Mouse (Mus musculus) midbrain, embryonic 11.5 days (tissue): ENCODE results near the gene Cfap157. TPM values are rescaled to one million over a fixed set of nuclear protein-coding genes. Genes with fewer than 3 reads are reported as not detected.
A peak's percentile ranks its signal among the peaks of the same experiment; 100 is the strongest.

Source experiments
- ATAC-seq: fragments of 200-750 bp; cut with Nextera tagmentation; 2 replicates; pipeline ENCODE4 v1.8.0; 2017; ENCODE audit warnings: moderate TSS enrichment, moderate library complexity; ENCODE audit not compliant: low FRiP score
- DNase-seq: peaks from one replicate; pipeline ENCODE4 v3.0.0; 2015; ENCODE audit warnings: low spot score; ENCODE audit errors: missing footprints
- H3K27ac ChIP-seq: fragments of 300-500 bp; sonication (generic); 2 replicates; pipeline ENCODE4 v1.5.1; 2014; ENCODE audit warnings: low read depth, low read length
- H3K27me3 ChIP-seq: fragments of 300-500 bp; sonication (generic); 2 replicates; pipeline ENCODE4 v1.6.1; 2014; ENCODE audit warnings: mild to moderate bottlenecking, low read length, moderate library complexity, mixed read lengths; ENCODE audit not compliant: control insufficient read depth, insufficient read depth
- H3K36me3 ChIP-seq: fragments of 300-500 bp; sonication (generic); 2 replicates; pipeline ENCODE4 v1.6.1; 2014; ENCODE audit warnings: mild to moderate bottlenecking, low read length, moderate library complexity, mixed read lengths; ENCODE audit not compliant: control insufficient read depth, insufficient read depth
- H3K4me1 ChIP-seq: fragments of 300-500 bp; sonication (generic); 2 replicates; pipeline ENCODE4 v1.6.1; 2014; ENCODE audit warnings: low read length; ENCODE audit not compliant: control insufficient read depth, insufficient read depth
- H3K4me2 ChIP-seq: fragments of 300-500 bp; sonication (generic); 2 replicates; pipeline ENCODE4 v1.6.1; 2014; ENCODE audit warnings: mild to moderate bottlenecking, moderate library complexity
- H3K4me3 ChIP-seq: fragments of 300-500 bp; sonication (generic); 2 replicates; pipeline ENCODE4 v1.5.1; 2014; ENCODE audit warnings: low read depth, low read length
- H3K9ac ChIP-seq: fragments of 300-500 bp; sonication (generic); 2 replicates; pipeline ENCODE4 v1.6.1; 2014; ENCODE audit warnings: low read length
- H3K9me3 ChIP-seq: fragments of 300-500 bp; sonication (generic); 2 replicates; pipeline ENCODE4 v1.6.1; 2016; ENCODE audit warnings: low read length; ENCODE audit not compliant: control insufficient read depth
- WGBS: fragments of 180-500 bp; shearing (Covaris S2); extraction: QIAGEN DNeasy Blood & Tissue Kit; methylation state at CpG from one replicate; pipeline ENCODE4 v1.1.7; 2014; 5-methylcytosine and 5-hydroxymethylcytosine counted together
- polyA plus RNA-seq: library from polyadenylated mRNA; unstranded; fragments of >200 nt; fragmentation: Nextera tagmentation; extraction: Ambion mirVana; gene quantifications from 2 replicates; pipeline ENCODE4 v1.2.1, GENCODE M21; 2014

The Cfap157 gene
- polyA plus RNA-seq, 1 experiment from 2014 or later, result 0.08 TPM

DNA sequence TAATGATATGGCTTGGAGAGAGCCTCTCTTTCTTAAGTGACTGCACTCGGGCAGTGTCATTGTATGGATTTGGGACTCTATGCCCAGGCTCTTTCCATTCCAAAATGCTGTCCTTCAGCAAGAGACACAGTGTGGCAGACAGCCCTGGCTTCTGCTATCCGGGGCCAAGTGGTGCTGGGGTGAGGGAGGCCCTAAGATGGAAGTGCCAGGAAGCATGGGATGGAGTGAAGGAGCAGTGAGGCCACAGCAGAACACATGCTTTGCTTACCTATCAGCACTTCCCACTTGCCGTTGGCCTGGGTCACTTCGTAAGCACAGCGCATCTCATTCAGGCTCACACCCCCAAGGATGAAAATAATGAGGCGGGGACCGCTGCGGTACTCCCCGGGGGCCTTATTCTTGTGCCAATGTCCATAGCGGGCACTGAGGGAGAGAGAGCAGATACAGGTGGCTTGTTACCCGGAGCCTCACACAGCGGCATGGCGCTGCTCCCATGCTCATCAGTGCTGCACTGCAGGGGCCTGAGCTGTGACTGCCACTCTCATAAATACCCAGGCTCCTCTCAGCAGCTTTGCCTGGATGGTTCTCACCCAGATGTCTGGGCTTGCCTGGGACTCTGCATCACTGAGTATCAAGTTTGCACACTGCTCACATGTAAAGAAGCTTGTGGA is 11.7 kb upstream of the Cfap157 start:
- Histone ChIP-seq H3K27ac (no peak overlapping the region), H3K9me3 (no peaks in the 10 kb centered on the region), H3K27me3 (no peaks in the 10 kb centered on the region), H3K4me2 (no peak overlapping the region), H3K36me3 (peaks cover 4% of the 10 kb centered on the region; the same call in 1 of the 2 replicates), H3K4me3 (no peak overlapping the region), H3K4me1 (no peaks in the 10 kb centered on the region), H3K9ac (no peak overlapping the region)
- DNase-seq (no peak), ATAC-seq (no peak)
- WGBS, result 89% methylated on average over 13 of the region's 13 CpGs

DNA sequence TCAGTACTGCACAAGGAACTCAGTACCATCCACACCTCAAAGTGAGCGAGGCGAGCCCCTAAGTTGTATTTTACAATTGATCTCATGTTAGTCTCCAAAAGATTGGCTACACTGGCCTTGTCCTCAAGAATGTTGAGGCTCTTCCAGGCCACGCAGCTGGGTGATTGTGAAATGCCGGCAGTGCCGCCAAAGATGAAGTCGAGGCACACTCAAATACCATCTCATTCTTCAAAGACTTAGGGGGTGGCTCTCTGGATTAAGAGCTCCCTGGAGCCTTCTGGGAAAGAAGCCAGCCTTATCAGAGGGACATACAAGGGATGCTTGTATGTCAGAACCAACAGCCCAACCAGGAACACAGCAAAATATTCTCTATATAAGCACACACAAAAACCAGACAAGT is 7.1 kb upstream of the Cfap157 start:
- H3K27me3 ChIP-seq, result no peaks in the 10 kb centered on the region
- WGBS, result 85% methylated on average over 6 of the region's 6 CpGs
- no peak overlapping the region for H3K4me3 ChIP-seq
- no peak overlapping the region for H3K9ac ChIP-seq
- H3K9me3 ChIP-seq, result no peaks in the 10 kb centered on the region
- ATAC-seq (no peak), DNase-seq (no peak)
- H3K4me2 ChIP-seq, result no peak overlapping the region
- H3K36me3 ChIP-seq, result no peaks in the 10 kb centered on the region; the same call in 1 of the 2 replicates
- H3K4me1 ChIP-seq, result no peaks in the 10 kb centered on the region
- H3K27ac ChIP-seq, result no peak overlapping the region

DNA sequence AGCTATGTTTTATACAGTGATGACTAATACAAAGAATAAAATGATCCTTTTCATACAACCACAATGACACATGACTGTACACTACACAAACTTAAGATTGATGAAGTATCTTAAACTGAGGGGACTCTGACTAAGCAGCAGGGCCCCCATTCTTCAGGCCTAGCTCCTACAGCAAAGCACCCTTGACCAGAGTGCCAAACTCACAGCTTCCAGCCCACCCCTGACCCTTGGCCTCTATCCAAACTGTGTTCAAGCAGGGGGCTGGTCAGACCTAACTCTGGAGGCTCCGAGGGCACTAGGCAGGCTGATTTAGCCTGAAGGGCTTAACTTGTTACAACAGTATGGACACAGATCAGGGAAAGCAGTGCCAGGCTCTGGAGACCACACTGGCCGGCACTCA is 4.4 kb upstream of the Cfap157 start:
- Histone ChIP-seq H3K27ac (no peak overlapping the region), H3K4me2 (no peak overlapping the region), H3K4me3 (no peak overlapping the region), H3K36me3 (no peaks in the 10 kb centered on the region), H3K9me3 (no peaks in the 10 kb centered on the region), H3K4me1 (no peaks in the 10 kb centered on the region), H3K9ac (no peak overlapping the region), H3K27me3 (no peaks in the 10 kb centered on the region)
- ATAC-seq, result no peak
- DNase-seq, result no peak
- 93% methylated on average over 2 of the region's 2 CpGs for WGBS

DNA sequence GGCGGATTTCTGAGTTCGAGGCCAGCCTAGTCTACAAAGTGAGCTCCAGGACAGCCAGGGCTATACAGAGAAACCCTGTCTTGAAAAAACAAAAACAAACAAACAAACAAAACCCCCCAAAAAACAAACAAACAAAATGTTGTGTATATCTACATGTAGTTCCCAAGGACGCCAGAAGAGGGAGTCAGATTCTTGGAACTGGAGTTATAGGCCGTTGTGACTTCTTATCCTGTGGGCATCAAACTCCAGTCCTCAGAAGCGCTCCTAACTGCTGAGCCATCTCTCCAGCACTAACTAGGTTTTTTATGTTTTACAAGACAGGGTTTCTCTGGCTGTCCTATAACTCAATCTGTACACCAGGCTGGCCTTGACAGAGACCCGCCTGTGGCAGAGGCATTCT is 2.9 kb upstream of the Cfap157 start:
- no peaks in the 10 kb centered on the region for H3K36me3 ChIP-seq
- H3K4me1 ChIP-seq, result no peaks in the 10 kb centered on the region
- no peak overlapping the region for H3K9ac ChIP-seq
- H3K27ac ChIP-seq, result no peak overlapping the region
- WGBS, result 65% methylated on average over 6 of the region's 6 CpGs
- no peak overlapping the region for H3K4me3 ChIP-seq
- DNase-seq, result no peak
- no peaks in the 10 kb centered on the region for H3K27me3 ChIP-seq
- no peaks in the 10 kb centered on the region for H3K9me3 ChIP-seq
- ATAC-seq, result no peak
- no peak overlapping the region for H3K4me2 ChIP-seq

DNA sequence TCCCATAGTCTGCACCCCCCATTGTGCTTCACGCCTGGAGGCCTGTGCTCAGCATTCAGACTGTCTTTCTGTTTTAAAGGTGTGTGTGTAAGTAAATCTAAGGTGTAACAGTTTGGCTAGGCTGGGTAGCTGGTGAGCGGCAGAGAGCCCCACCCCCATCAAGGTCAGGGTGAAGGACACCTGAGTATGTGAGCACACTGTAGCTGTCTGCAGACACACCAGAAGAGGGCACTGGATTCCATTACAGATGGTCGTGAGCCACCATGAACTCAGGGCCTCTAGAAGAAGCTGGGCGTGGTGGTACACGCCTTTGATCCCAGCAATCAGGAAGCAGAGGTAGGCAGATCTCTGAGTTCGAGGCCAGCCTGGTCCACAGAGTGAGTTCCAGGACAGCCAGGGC is 2.5 kb downstream of the Cfap157 start:
- H3K4me3 ChIP-seq, result no peak overlapping the region
- peaks cover 3% of the 10 kb centered on the region; the same call in 1 of the 2 replicates for H3K4me1 ChIP-seq
- no peak overlapping the region for H3K27ac ChIP-seq
- H3K9ac ChIP-seq, result no peak overlapping the region
- no peaks in the 10 kb centered on the region for H3K27me3 ChIP-seq
- DNase-seq (no peak), ATAC-seq (no peak)
- 74% methylated on average over 6 of the region's 6 CpGs for WGBS
- H3K9me3 ChIP-seq, result no peaks in the 10 kb centered on the region
- H3K36me3 ChIP-seq, result no peaks in the 10 kb centered on the region
- H3K4me2 ChIP-seq, result no peak overlapping the region

DNA sequence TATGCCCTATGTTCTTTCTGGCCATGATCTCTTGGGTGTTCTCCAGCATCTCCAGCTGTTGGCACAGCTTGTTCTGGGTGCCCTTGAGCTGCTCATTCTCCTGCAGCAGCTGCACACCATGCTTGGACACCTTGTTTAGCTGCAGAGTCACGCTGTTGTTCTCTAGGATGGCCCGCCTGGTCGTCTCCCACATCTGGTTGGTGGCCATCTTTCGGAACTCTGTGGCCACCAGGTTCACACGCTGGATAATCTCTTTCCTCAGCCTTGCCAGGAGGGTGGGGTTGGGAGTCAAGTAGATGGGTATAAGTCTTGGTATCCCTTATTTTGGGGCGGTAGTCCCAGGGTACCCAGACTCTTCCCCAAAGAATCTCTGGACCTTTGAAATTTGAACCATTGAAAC is 4.5 kb downstream of the Cfap157 start:
- no peaks in the 10 kb centered on the region for H3K36me3 ChIP-seq
- no peaks in the 10 kb centered on the region for H3K9me3 ChIP-seq
- ATAC-seq (no peak), DNase-seq (peak; percentile 56)
- no peak overlapping the region for H3K4me2 ChIP-seq
- no peak overlapping the region for H3K4me3 ChIP-seq
- H3K9ac ChIP-seq, result no peak overlapping the region
- peaks cover 12% of the 10 kb centered on the region; the same call in 1 of the 2 replicates for H3K4me1 ChIP-seq
- no peaks in the 10 kb centered on the region for H3K27me3 ChIP-seq
- WGBS, result 90% methylated on average over 6 of the region's 6 CpGs
- no peak overlapping the region for H3K27ac ChIP-seq

DNA sequence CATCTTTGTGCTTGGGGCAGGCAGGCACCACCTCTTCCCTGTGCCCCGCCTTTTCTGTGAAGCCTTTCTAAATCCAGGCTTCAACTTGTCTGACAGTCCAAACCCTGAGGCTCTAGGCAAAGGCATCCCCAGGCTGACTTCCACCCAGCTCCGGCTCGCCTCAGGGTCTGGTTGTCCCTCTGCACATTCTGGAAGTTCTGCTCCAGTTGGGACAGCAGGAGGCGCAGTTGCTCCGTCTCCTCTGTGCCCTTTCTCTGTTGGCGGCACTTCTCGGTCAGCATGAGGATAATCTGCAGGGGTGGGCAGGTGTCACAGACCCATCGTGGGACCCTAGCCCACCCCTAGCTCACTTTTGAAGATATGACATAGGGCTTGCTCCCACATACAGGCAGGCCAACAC is 5.1 kb downstream of the Cfap157 start:
- Histone ChIP-seq H3K4me1 (peaks cover 12% of the 10 kb centered on the region; the same call in 1 of the 2 replicates), H3K27ac (no peak overlapping the region), H3K27me3 (no peaks in the 10 kb centered on the region), H3K36me3 (no peaks in the 10 kb centered on the region), H3K9ac (no peak overlapping the region), H3K4me3 (no peak overlapping the region), H3K4me2 (no peak overlapping the region), H3K9me3 (no peaks in the 10 kb centered on the region)
- WGBS, result 9% methylated on average over 8 of the region's 8 CpGs
- ATAC-seq, result no peak
- DNase-seq, result peak; percentile 90

DNA sequence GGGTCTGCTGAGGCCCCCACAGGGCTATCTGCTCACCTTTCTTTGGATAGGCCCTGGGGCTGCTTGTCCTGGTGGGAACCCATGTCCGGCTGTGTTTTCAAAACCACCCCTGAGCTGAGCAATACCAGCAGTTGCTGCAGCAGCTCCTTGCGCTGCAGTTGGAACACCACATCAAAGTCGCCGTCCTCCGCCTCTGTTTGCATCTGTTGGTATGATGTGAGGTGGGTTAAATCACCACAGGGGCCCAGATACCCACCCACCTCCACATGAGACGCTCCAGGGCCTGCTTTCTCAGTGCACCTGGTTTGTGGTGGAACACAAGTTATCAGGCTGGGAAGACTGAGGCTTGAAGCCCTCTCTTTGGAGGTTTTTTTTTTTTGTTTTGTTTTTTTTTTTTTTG is 6.1 kb downstream of the Cfap157 start:
- Histone ChIP-seq H3K36me3 (no peaks in the 10 kb centered on the region), H3K4me2 (no peak overlapping the region)

DNA sequence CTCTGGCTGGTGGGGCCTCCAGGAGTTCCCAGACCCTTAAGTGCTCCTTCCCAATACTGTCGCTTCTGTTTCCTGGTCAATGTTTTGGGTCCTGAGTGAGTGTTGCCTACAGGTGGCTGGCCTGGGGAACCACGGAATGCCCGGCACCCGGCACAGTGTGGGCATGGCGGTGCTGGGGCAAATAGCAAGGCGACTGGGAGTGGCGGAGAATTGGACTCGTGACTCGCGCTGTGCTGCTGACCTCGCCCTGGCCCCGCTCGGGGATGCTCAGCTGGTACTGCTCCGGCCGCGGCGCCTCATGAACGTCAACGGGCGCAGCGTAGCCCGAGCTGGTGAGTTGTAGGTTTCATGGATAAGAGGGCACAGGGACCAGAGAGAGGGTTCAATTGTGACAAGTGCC is 8.0 kb downstream of the Cfap157 start:
- H3K36me3 ChIP-seq, result no peaks in the 10 kb centered on the region
- WGBS, result 26% methylated on average over 22 of the region's 22 CpGs
- no peaks in the 10 kb centered on the region for H3K9me3 ChIP-seq
- peaks cover 12% of the 10 kb centered on the region; the same call in 1 of the 2 replicates for H3K4me1 ChIP-seq
- no peaks in the 10 kb centered on the region for H3K27me3 ChIP-seq
- no peak for DNase-seq
- H3K9ac ChIP-seq, result peak overlapping the region; percentile 54
- ATAC-seq, result no peak
- H3K27ac ChIP-seq, result no peak overlapping the region
- peak overlapping the region; percentile 76 for H3K4me2 ChIP-seq
- H3K4me3 ChIP-seq, result peak overlapping the region; percentile 54

More for the DNA sequence above, 6.1 kb downstream of the Cfap157 start:
- DNase-seq (peak; percentile 1), ATAC-seq (no peak)
- 87% methylated on average over 6 of the region's 6 CpGs for WGBS
- Histone ChIP-seq H3K4me3 (no peak overlapping the region), H3K27me3 (no peaks in the 10 kb centered on the region), H3K4me1 (peaks cover 12% of the 10 kb centered on the region; the same call in 1 of the 2 replicates), H3K27ac (no peak overlapping the region), H3K9ac (no peak overlapping the region), H3K9me3 (no peaks in the 10 kb centered on the region)
